Mouse (Mus musculus): ENCODE results near the gene Anxa6. TPM values are rescaled to one million over a fixed set of nuclear protein-coding genes. Genes with fewer than 3 reads are reported as not detected.

Gene Anxa6
- polyA plus RNA-seq, 1 experiment from 2014 or later, result 59.3 TPM

DNA sequence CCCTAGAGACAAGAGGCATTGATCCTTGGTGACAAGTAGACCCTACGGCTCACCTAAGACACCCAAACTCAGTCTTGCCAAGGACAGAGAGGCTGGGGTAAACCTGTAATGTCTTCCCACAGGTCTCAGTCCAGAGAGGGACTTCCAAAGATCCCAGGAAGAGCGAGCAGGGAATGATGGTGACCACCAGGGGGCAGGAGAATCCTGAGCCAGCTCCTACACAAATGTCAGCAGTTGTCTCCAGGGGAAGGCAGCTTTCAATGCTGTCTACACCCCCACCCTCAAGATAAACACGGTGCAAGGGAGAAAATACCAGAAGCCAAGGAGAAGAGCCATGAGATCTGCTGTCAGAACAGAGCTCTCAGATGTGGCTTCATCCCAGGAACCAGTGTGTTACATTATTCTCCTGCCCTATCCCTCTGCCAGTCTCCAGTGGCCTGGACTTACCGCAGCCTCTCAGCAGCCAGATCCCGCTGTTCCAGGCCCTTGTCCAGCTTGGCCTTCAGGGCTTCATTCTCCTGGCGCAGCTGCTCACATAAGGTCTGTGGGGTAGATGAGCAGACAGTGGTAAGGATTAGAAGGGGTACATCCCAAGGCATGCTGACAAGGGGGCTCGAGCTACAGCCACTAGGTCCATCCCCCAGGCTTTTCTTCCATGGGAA is 102.8 kb downstream of the Anxa6 start:
- WGBS, result 63% methylated on average over 7 of the region's 7 CpGs
- no peaks in the 10 kb centered on the region for H3K27me3 ChIP-seq
- no peaks in the 10 kb centered on the region for H3K4me1 ChIP-seq (replicated peaks)
- no peak for ATAC-seq (ENCODE audit: low FRiP score)
- H3K36me3 ChIP-seq, result peaks cover 63% of the 10 kb centered on the region
- H3K4me3 ChIP-seq, result no peak overlapping the region
- no peak overlapping the region for H3K4me2 ChIP-seq
- no peak overlapping the region for H3K27ac ChIP-seq
- no peaks in the 10 kb centered on the region for H3K9me3 ChIP-seq
- no peak overlapping the region; the same call in 1 of the 2 replicates for H3K9ac ChIP-seq

DNA sequence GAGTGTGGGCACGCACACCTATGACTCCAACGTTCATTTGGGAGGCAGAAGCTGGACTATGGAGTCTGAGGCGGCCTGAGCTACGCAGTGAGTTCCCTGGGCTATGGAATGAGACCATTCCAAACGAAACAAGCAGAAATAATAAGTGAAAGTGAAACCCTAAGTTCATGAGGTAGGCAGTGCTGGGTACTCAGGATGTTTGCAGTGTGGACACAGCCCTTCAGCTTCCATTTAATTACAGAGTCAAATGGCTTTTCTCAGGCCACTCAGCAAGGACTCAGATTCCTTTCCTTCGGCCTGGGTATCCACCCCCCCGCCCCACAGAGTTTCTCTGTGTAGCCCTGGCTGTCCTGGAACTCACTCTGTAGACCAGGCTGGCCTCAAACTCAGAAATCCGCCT is 103.5 kb downstream of the Anxa6 start:
- no peak overlapping the region for H3K27ac ChIP-seq
- no peak for ATAC-seq (ENCODE audit: low FRiP score)
- no peak overlapping the region for H3K4me2 ChIP-seq
- no peaks in the 10 kb centered on the region for H3K4me1 ChIP-seq (replicated peaks)
- H3K27me3 ChIP-seq, result no peaks in the 10 kb centered on the region
- H3K4me3 ChIP-seq, result no peak overlapping the region
- WGBS, result 88% methylated on average over 8 of the region's 8 CpGs
- H3K9me3 ChIP-seq, result no peaks in the 10 kb centered on the region
- peaks cover 63% of the 10 kb centered on the region for H3K36me3 ChIP-seq
- no peak overlapping the region for H3K9ac ChIP-seq

DNA sequence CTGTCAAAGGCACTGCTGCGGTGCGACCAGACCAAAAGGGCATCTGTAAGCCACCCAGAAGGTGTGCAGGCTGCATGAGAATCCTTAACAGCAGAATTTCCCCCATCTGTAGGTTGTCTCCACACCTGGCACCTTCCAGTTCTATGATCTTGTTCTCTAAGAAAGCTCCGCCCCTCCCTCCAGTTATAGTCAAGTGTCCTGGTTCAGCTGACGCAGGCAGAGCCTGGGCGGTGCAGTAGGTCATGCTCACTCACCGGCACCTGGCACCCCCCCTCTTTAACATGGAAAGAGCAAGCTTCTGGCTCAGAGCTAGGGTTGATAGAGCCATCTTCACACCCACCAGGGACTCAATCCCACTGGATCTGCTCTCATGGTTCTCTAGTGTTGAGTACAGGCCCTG is 104.0 kb downstream of the Anxa6 start:
- Histone ChIP-seq H3K4me3 (no peak overlapping the region), H3K27ac (no peak overlapping the region), H3K4me1 (replicated peaks) (no peaks in the 10 kb centered on the region), H3K36me3 (peaks cover 65% of the 10 kb centered on the region), H3K9ac (peak overlapping the region; percentile 3; the same call in 1 of the 2 replicates), H3K27me3 (no peaks in the 10 kb centered on the region), H3K9me3 (no peaks in the 10 kb centered on the region), H3K4me2 (no peak overlapping the region)
- no peak for ATAC-seq (ENCODE audit: low FRiP score)
- WGBS, result 90% methylated on average over 6 of the region's 6 CpGs

Other genes starting within 250 kb of the Anxa6 start
- gene Cdc42se2, start 245.8 kb downstream of the Anxa6 start, polyA plus RNA-seq (2015; fragmentation: Nextera tagmentation; extraction: Ambion mirVana), result 162 and 164 TPM in 2 replicates
- 9.1 and 11.7 TPM in 2 replicates for gene Lyrm7, start 172.5 kb downstream of the Anxa6 start, polyA plus RNA-seq (2015; fragmentation: Nextera tagmentation; extraction: Ambion mirVana)
- gene Hint1, start 167.1 kb downstream of the Anxa6 start, polyA plus RNA-seq (2015; fragmentation: Nextera tagmentation; extraction: Ambion mirVana), result 793 and 823 TPM in 2 replicates
- gene Gpx3, start 131.0 kb downstream of the Anxa6 start, polyA plus RNA-seq (2015; fragmentation: Nextera tagmentation; extraction: Ambion mirVana), result 50.2 and 54.0 TPM in 2 replicates
- gene Tnip1, start 70.5 kb downstream of the Anxa6 start, polyA plus RNA-seq (2015; fragmentation: Nextera tagmentation; extraction: Ambion mirVana), result 19.3 TPM in 2 replicates
- 0.22 and 0.31 TPM in 2 replicates for gene Ccdc69, start 44.7 kb upstream of the Anxa6 start, polyA plus RNA-seq (2015; fragmentation: Nextera tagmentation; extraction: Ambion mirVana)
- gene Gm2a, start 64.7 kb upstream of the Anxa6 start, polyA plus RNA-seq (2015; fragmentation: Nextera tagmentation; extraction: Ambion mirVana), result 19.2 and 20.3 TPM in 2 replicates
- gene Slc36a3, start 118.3 kb upstream of the Anxa6 start, polyA plus RNA-seq (2015; fragmentation: Nextera tagmentation; extraction: Ambion mirVana), result not detected in 2 replicates
- 1.1 and 1.5 TPM in 2 replicates for gene Slc36a2, start 151.6 kb upstream of the Anxa6 start, polyA plus RNA-seq (2015; fragmentation: Nextera tagmentation; extraction: Ambion mirVana)
- 3.2 and 3.5 TPM in 2 replicates for gene Slc36a1, start 170.9 kb upstream of the Anxa6 start, polyA plus RNA-seq (2015; fragmentation: Nextera tagmentation; extraction: Ambion mirVana)